Mouse (Mus musculus) neural tube, embryonic 11.5 days (tissue): Measurements from ENCODE around the gene Nos1ap. TPM values are rescaled to one million over a fixed set of nuclear protein-coding genes. Genes with fewer than 3 reads are reported as not detected.

Source experiments
- ATAC-seq: fragments of 200-750 bp; cut with Nextera tagmentation; 2 replicates; pipeline ENCODE4 v1.8.0; 2017; ENCODE audit warnings: moderate number of reproducible peaks, mild to moderate bottlenecking, moderate TSS enrichment, moderate library complexity; ENCODE audit not compliant: insufficient read depth, low FRiP score, low TSS enrichment
- DNase-seq: peaks from one replicate; pipeline ENCODE4 v3.0.0-alpha.2; 2015; ENCODE audit warnings: low spot score
- H3K27ac ChIP-seq: fragments of 300-500 bp; sonication (generic); 2 replicates; pipeline ENCODE4 v1.5.1; 2014; ENCODE audit warnings: low read depth, mild to moderate bottlenecking, low read length
- H3K27me3 ChIP-seq: fragments of 300-500 bp; sonication (generic); 2 replicates; pipeline ENCODE4 v1.6.1; 2014; ENCODE audit warnings: mild to moderate bottlenecking, low read length, mixed read lengths; ENCODE audit not compliant: control insufficient read depth, insufficient read depth
- H3K36me3 ChIP-seq: fragments of 300-500 bp; sonication (generic); 2 replicates; pipeline ENCODE4 v1.6.1; 2014; ENCODE audit warnings: mild to moderate bottlenecking, low read length, moderate library complexity, mixed read lengths; ENCODE audit not compliant: control insufficient read depth, insufficient read depth
- H3K4me1 ChIP-seq: fragments of 300-500 bp; sonication (generic); 2 replicates; pipeline ENCODE4 v1.6.1; 2014; ENCODE audit warnings: low read length, mixed read lengths; ENCODE audit not compliant: control insufficient read depth, insufficient read depth
- H3K4me2 ChIP-seq: fragments of 300-500 bp; sonication (generic); 2 replicates; pipeline ENCODE4 v1.6.1; 2014; ENCODE audit warnings: low read depth, mild to moderate bottlenecking, moderate library complexity
- H3K4me3 ChIP-seq: fragments of 300-500 bp; sonication (generic); 2 replicates; pipeline ENCODE4 v1.5.1; 2014; ENCODE audit warnings: low read depth, low read length
- H3K9ac ChIP-seq: fragments of 300-500 bp; sonication (generic); 2 replicates; pipeline ENCODE4 v1.6.1; 2014; ENCODE audit warnings: mild to moderate bottlenecking, low read length
- H3K9me3 ChIP-seq: fragments of 300-500 bp; sonication (generic); 2 replicates; pipeline ENCODE4 v1.6.1; 2016; ENCODE audit warnings: low read length; ENCODE audit not compliant: control insufficient read depth
- WGBS: fragments of 180-500 bp; shearing (Covaris S2); extraction: QIAGEN DNeasy Blood & Tissue Kit; methylation state at CpG from one replicate; pipeline ENCODE4 v1.1.7; 2014; 5-methylcytosine and 5-hydroxymethylcytosine counted together
- polyA plus RNA-seq: library from polyadenylated mRNA; unstranded; fragments of >200 nt; fragmentation: Nextera tagmentation; extraction: Ambion mirVana; gene quantifications from 2 replicates; pipeline ENCODE4 v1.2.1, GENCODE M21; 2014

Nos1ap gene
- polyA plus RNA-seq, 1 experiment from 2014 or later, result 8.9 TPM

DNA sequence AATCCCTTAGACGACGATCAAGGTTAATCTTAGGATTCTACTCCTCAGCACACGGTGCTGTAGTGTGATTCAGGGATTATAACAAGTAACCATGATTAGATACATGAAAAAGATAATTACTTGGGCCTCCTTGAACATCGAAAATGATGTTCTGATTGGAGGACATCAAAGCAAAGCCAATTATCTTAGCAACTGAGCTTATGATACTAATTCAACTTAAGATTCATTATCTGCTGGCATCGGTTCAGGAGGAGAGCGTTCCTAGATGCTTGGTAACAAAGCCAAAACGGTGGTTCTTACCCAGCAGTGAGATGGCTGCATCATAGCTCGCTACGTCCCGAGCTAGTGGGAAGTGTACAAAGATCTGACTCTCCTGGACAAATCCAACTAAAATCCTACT, 204.2 kb downstream of the Nos1ap start:
- Histone ChIP-seq H3K4me1 (no peaks in the 10 kb centered on the region), H3K36me3 (no peaks in the 10 kb centered on the region)

DNA sequence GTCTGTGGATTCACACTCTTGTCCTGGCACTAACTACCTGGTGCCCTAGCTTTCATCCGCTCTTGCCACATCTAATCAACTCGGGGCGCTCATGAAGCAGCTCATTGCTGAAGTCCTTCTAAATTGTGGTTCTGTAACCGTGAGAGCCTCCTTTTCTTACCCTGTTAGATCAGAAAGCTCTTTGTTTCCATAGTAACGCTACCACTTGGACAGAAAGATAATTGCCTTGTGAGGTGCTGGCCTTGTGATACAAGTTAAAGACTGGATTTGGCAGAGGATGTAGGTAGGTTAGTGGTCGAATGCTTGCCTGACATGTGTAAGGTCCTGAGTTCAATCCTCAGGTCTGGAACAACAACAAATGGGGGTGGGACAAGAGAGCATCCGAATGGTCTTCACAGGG, 206.1 kb downstream of the Nos1ap start:
- no peak for DNase-seq
- Histone ChIP-seq H3K36me3 (no peaks in the 10 kb centered on the region), H3K4me3 (no peak overlapping the region), H3K9ac (no peak overlapping the region), H3K27ac (no peak overlapping the region), H3K4me2 (no peak overlapping the region), H3K27me3 (no peaks in the 10 kb centered on the region), H3K4me1 (no peaks in the 10 kb centered on the region), H3K9me3 (no peaks in the 10 kb centered on the region)
- WGBS, result 91% methylated on average over 7 of the region's 7 CpGs
- no peak for ATAC-seq

More for the DNA sequence above, 204.2 kb downstream of the Nos1ap start:
- H3K9ac ChIP-seq, result no peak overlapping the region
- WGBS, result 92% methylated on average over 10 of the region's 10 CpGs
- no peak overlapping the region for H3K4me3 ChIP-seq
- DNase-seq, result no peak
- H3K27me3 ChIP-seq, result no peaks in the 10 kb centered on the region
- no peaks in the 10 kb centered on the region for H3K9me3 ChIP-seq
- H3K27ac ChIP-seq, result no peak overlapping the region
- no peak overlapping the region for H3K4me2 ChIP-seq
- ATAC-seq, result no peak

DNA sequence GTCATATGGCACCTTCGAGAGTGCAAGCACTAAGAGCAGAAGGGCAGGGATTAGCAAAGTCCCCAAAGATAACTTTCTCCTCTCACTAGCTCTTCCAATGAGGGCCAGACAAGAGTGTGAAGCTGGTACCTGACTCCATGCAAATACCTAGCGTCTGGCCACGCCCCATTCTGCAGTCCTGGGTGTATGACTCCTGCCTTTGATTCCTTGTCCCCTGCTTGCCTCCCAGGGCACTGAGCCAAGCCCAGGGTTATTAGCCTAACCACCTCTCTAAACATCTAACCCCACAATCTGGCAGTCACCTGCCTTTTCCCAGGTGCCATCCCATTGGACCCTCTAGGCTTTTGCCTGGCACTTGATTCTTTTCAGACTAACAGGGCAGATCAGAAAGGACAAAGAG, 208.2 kb downstream of the Nos1ap start:
- no peak overlapping the region for H3K27ac ChIP-seq
- WGBS, result 30% methylated on average over 3 of the region's 3 CpGs
- H3K27me3 ChIP-seq, result no peaks in the 10 kb centered on the region
- H3K4me1 ChIP-seq, result no peaks in the 10 kb centered on the region
- DNase-seq, result no peak
- no peak overlapping the region for H3K9ac ChIP-seq
- no peaks in the 10 kb centered on the region for H3K36me3 ChIP-seq
- no peak overlapping the region for H3K4me3 ChIP-seq
- H3K9me3 ChIP-seq, result no peaks in the 10 kb centered on the region
- no peak overlapping the region for H3K4me2 ChIP-seq
- ATAC-seq, result no peak

DNA sequence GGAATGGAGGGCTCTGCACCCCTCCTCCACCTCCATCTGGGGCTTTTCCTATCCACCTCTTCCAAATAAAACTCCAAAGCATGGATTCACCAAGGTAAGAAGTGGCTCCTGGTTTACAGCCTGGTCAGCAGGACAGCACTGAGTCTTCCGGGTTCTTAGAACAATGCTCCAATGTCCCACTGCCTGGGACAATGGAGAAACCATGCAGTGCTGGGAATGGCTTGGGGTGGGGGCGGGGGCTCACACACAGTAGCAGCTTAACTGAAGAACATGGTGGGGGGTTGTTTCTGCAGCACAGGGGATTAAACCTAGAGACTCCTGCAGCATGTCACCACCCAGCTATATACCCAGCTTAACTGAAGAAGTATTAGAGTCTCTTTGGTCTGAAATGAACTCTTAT, 209.2 kb downstream of the Nos1ap start:
- Histone ChIP-seq H3K4me1 (no peaks in the 10 kb centered on the region), H3K27me3 (no peaks in the 10 kb centered on the region), H3K9me3 (no peaks in the 10 kb centered on the region), H3K36me3 (no peaks in the 10 kb centered on the region), H3K4me3 (no peak overlapping the region), H3K4me2 (no peak overlapping the region), H3K9ac (no peak overlapping the region), H3K27ac (no peak overlapping the region)
- DNase-seq (no peak), ATAC-seq (no peak)
- 3% methylated on average over 2 of the region's 2 CpGs for WGBS

DNA sequence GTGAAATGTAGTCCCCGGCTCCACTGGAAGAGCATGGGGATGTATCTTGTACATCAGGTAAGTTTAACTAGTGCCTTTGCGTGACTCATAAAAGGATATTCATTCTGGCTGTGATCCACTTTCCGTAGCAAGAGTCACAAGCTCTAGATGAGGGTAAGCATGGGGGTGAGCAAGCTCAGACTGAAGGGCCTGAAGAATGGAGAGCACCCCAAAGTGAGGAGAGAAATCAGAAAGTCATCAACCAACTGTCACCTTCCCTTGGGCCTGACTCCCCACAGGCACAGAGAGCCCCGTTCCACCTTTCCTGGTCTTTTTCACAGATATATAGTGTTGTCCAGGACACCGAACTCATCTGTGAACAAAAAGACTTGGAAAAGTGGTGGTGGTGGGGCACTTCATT, 213.9 kb downstream of the Nos1ap start:
- Histone ChIP-seq H3K27me3 (no peaks in the 10 kb centered on the region), H3K4me2 (no peak overlapping the region), H3K4me3 (no peak overlapping the region), H3K36me3 (no peaks in the 10 kb centered on the region), H3K9me3 (no peaks in the 10 kb centered on the region), H3K9ac (no peak overlapping the region), H3K27ac (no peak overlapping the region), H3K4me1 (no peaks in the 10 kb centered on the region)
- 89% methylated on average over 5 of the region's 5 CpGs for WGBS
- no peak for ATAC-seq
- no peak for DNase-seq

DNA sequence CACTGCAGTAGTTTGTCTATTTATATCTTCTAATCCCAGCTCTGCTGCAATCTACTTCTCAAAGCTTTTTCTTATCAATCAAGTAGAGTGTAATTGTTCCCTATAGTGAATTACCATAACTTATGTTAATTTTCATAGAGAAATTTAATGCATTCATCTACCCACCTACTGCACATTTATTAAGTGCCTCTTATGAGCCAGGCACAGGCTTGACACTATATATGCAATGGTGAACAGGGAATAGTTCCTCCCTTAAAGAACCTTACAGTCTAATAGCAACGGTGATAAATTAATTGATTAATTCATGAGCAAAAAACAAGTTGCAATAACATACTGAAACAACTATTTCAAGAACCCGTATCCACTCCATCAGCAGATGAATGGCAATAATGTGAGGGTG, 215.9 kb downstream of the Nos1ap start:
- ATAC-seq (no peak), DNase-seq (no peak)
- no peaks in the 10 kb centered on the region for H3K9me3 ChIP-seq
- WGBS, result 86% methylated on average over 2 of the region's 2 CpGs
- H3K9ac ChIP-seq, result no peak overlapping the region
- H3K4me1 ChIP-seq, result no peaks in the 10 kb centered on the region
- no peak overlapping the region for H3K4me3 ChIP-seq
- no peaks in the 10 kb centered on the region for H3K27me3 ChIP-seq
- H3K4me2 ChIP-seq, result no peak overlapping the region
- H3K36me3 ChIP-seq, result no peaks in the 10 kb centered on the region
- no peak overlapping the region for H3K27ac ChIP-seq

DNA sequence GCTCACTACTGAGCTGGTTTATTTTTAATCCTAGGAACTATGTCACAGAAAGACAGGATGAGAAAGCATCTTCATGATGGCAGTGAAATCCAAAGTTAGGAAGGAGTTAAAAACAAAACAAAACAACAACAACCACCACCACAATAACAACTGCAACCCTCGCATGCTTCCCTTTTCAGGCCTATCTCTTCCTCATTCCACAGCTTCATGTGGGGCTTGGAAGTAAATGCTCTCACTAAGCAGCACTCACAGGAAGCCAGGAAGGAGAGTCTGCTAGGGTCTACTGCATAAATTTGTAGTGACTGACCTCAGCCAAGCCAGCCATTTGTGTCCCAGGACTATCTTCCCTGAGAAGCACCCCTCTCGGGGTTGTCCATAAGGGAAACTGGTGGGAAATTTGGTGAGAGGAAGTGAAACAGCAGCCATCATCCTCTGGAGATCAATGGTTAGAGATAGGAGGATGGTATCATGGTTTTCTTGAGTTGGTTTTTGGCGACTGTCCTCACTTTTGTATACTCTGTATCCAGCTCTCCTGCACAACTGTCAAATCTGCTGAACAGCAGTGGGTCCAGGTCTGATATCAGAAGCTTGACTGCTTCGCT, 218.4 kb downstream of the Nos1ap start:
- Histone ChIP-seq H3K9ac (no peak overlapping the region), H3K27ac (no peak overlapping the region), H3K9me3 (no peaks in the 10 kb centered on the region), H3K36me3 (no peaks in the 10 kb centered on the region), H3K27me3 (no peaks in the 10 kb centered on the region), H3K4me2 (no peak overlapping the region), H3K4me3 (no peak overlapping the region), H3K4me1 (no peaks in the 10 kb centered on the region; the same call in 1 of the 2 replicates)
- DNase-seq (no peak), ATAC-seq (no peak)
- 84% methylated on average over 4 of the region's 4 CpGs for WGBS

DNA sequence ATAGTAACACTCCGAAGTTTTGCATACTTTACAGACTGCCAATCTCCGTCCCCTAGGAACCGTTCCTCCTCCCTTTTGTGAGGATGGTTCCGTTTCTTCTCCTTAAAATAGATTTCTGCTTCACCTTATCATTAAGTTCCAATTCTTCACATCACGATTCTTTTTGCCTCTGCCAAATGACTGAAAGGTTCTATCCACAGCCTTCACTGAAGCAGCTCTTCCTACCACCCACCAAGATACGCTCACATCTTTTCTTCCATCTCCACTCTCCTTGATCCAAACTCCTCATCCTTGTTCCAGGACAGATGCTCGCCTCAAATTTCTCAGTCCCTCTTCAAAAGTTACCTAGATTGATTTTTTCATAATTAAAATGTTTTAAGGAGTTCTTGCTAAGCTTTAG, 220.8 kb downstream of the Nos1ap start:
- H3K27me3 ChIP-seq, result no peaks in the 10 kb centered on the region
- H3K9ac ChIP-seq, result no peak overlapping the region
- no peaks in the 10 kb centered on the region for H3K9me3 ChIP-seq
- no peaks in the 10 kb centered on the region for H3K36me3 ChIP-seq
- DNase-seq (no peak), ATAC-seq (no peak)
- H3K27ac ChIP-seq, result no peak overlapping the region
- H3K4me2 ChIP-seq, result no peak overlapping the region
- no peaks in the 10 kb centered on the region; the same call in 1 of the 2 replicates for H3K4me1 ChIP-seq
- WGBS, result 93% methylated on average over 7 of the region's 7 CpGs
- no peak overlapping the region for H3K4me3 ChIP-seq

DNA sequence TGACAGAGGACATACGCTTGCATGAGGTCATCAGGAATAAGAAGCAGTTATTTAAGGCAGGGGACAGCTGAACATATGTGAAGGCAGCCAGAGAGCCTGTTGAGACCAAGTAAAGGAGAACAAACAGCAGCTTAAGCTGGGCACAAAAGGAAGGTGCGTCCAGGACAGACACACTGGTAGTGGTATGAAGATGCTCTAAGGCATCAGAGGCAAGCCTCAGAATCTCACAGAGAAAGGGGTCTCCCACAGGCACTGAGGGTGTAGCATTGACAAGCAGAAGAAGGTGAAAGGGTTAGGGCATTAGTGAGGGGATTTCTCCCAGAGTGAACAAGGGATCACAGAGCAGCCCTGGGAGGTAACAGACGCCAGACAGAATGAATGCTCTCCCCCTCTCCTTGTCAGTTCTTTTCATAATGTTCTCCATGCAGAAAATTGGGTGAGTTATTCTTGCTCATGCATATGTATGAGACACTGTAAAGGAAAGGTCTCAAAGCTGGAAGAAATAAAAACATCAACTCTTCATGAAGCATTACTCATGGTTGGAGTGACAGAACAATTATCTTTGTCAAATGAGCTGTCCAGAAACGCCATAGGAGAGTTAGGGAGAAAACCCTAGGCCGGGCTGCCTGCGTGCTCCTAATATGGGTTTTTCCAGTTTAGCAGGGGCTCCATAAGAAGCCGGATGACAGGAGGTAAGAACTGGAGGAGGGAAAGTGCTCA, 222.5 kb downstream of the Nos1ap start:
- peak overlapping the region; percentile 67; the same call in 1 of the 2 replicates for H3K27ac ChIP-seq
- no peaks in the 10 kb centered on the region; the same call in 1 of the 2 replicates for H3K4me1 ChIP-seq
- DNase-seq (peak; percentile 35), ATAC-seq (peak; percentile 95)
- H3K36me3 ChIP-seq, result no peaks in the 10 kb centered on the region
- H3K27me3 ChIP-seq, result no peaks in the 10 kb centered on the region
- H3K4me3 ChIP-seq, result no peak overlapping the region
- H3K4me2 ChIP-seq, result no peak overlapping the region
- 50% methylated on average over 7 of the region's 7 CpGs for WGBS
- H3K9ac ChIP-seq, result no peak overlapping the region
- H3K9me3 ChIP-seq, result no peaks in the 10 kb centered on the region
